Mouse (Mus musculus) kidney, adult 2 months (tissue): ENCODE measurements at regions not wholly inside any gene's neighbourhood (a gene's known extent, or its start where the extent isn't known, plus 50 kb on each side); places are given as distances from the start of the nearest gene placed in this dataset.

Experiments
- CTCF ChIP-seq: fragments of 200-500 bp; conservative IDR thresholded peaks from 2 replicates; pipeline ENCODE4 v1.5.1; 2011; ENCODE audit warnings: low read depth, mild to moderate bottlenecking, control low read depth, low read length, moderate library complexity, mixed read lengths; ENCODE audit not compliant: insufficient read depth, insufficient read length
- POLR2A ChIP-seq: fragments of 200-500 bp; IDR thresholded peaks from one replicate; pipeline ENCODE4 v1.6.1; 2011; ENCODE audit warnings: low read depth, low read length, control low read depth

DNA sequence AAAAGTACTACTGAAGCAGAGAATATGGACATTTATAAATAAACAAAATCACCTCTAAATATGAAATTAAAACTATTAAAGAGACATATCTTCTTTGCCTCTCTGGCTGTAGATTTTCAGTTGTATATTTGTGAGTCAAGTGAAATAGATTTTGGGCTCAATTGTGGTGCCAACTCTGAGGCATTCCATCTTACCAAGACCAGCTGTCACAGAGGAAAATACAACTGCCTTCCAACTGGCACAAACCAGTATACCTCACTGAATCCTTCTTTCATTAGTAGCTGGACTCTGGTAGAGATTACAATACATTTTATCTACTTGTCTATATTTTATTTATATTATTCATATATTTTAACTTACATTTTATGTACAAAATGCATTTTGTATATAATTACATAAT is 72.7 kb upstream of the Sgcd start:
- TF ChIP-seq CTCF (no peak), POLR2A (no peak)
